ENCODE assay signal across 27 mouse cellular contexts in genomic region chr6:129427281-129427680, GRCm38 (mm10). TPM values are rescaled to one million over a fixed set of nuclear protein-coding genes. Genes with fewer than 3 reads are reported as not detected.
A peak's percentile ranks its signal among the peaks of the same experiment; 100 is the strongest.
DNase-seq lines count a peak whose midpoint lies in the region; ATAC-seq lines count a peak whose summit lies in the region.
"Had no signal": no experiment of that assay in that cellular context is flagged by ENCODE, and none has a peak within 500 bp of the region (broad histone marks: within the 10 kb centered on the region; RNA-seq: fewer than 3 reads in every experiment).

No protein-coding gene starts in this region.

- no peaks in the 10 kb centered on the region for H3K9me3 ChIP-seq in kidney, embryonic 15.5 days (replicated peaks)
- H3K9me3 ChIP-seq: embryonic facial prominence, embryonic 12.5 days; embryonic facial prominence, embryonic 15.5 days; forebrain, embryonic 12.5 days; forebrain, embryonic 15.5 days; heart, embryonic 12.5 days; heart, embryonic 15.5 days; hindbrain, embryonic 10.5 days; hindbrain, embryonic 13.5 days had no signal

- H3K27me3 ChIP-seq in kidney, embryonic 15.5 days, result no peaks in the 10 kb centered on the region
- H3K27me3 ChIP-seq: embryonic facial prominence, embryonic 12.5 days; embryonic facial prominence, embryonic 15.5 days; forebrain, embryonic 12.5 days; forebrain, embryonic 15.5 days; heart, embryonic 12.5 days; heart, embryonic 15.5 days; hindbrain, embryonic 13.5 days had no signal

- 75% methylated on average over 4 of the region's 4 CpGs for WGBS in kidney, embryonic 15.5 days

- DNase-seq in lung, adult 18-20 months, result peak; percentile 15 to 34
- DNase-seq in lung, postnatal 14 days, result no peak
- peak; percentile 64 for DNase-seq in 416B (ENCODE audit: low read depth)
- DNase-seq: adrenal gland, adult 8-10 months; adrenal gland, postnatal 25 days; cerebellum, adult 18-20 months; cerebellum, adult 9-10 months; cerebellum, postnatal 14 days; gastrocnemius, postnatal 25 days; heart, postnatal 10 days; heart, postnatal 36 days had no signal

- no peak overlapping the region for H3K4me3 ChIP-seq in brown adipose tissue, adult 24 weeks (ENCODE audit: insufficient read depth, low read depth, low read length)
- H3K4me3 ChIP-seq in kidney, embryonic 15.5 days (replicated peaks), result no peak overlapping the region
- H3K4me3 ChIP-seq: embryonic facial prominence, embryonic 12.5 days; embryonic facial prominence, embryonic 15.5 days; forebrain, embryonic 12.5 days; forebrain, embryonic 15.5 days; heart, embryonic 12.5 days; heart, embryonic 15.5 days; hindbrain, embryonic 10.5 days; hindbrain, embryonic 13.5 days had no signal

- H3K9ac ChIP-seq in kidney, embryonic 15.5 days, result no peak overlapping the region
- H3K9ac ChIP-seq: embryonic facial prominence, embryonic 12.5 days; embryonic facial prominence, embryonic 15.5 days; forebrain, embryonic 12.5 days; forebrain, embryonic 15.5 days; heart, embryonic 12.5 days; heart, embryonic 15.5 days; hindbrain, embryonic 13.5 days had no signal

- no peaks in the 10 kb centered on the region for H3K36me3 ChIP-seq in kidney, embryonic 15.5 days
- H3K36me3 ChIP-seq: embryonic facial prominence, embryonic 12.5 days; embryonic facial prominence, embryonic 15.5 days; forebrain, embryonic 12.5 days; forebrain, embryonic 15.5 days; heart, embryonic 12.5 days; heart, embryonic 15.5 days; hindbrain, embryonic 10.5 days; hindbrain, embryonic 13.5 days had no signal

- H3K4me1 ChIP-seq in brown adipose tissue, adult 24 weeks (ENCODE audit: control insufficient read depth, insufficient read depth, insufficient read length, low read length), result peaks cover 16% of the 10 kb centered on the region
- H3K4me1 ChIP-seq in kidney, embryonic 15.5 days, result peaks cover 13% of the 10 kb centered on the region
- H3K4me1 ChIP-seq: embryonic facial prominence, embryonic 15.5 days; forebrain, embryonic 12.5 days; forebrain, embryonic 15.5 days; hindbrain, embryonic 10.5 days had no signal

- peak; percentile 48; the same call in 1 of the 2 replicates for ATAC-seq in megakaryocyte, adult 5-6 weeks (ENCODE audit: poor library complexity, severe bottlenecking)
- ATAC-seq in kidney, embryonic 15.5 days (replicated peaks; ENCODE audit: low FRiP score), result no peak
- ATAC-seq: activated CD4-positive, CD25-positive, alpha-beta regulatory T cell, adult 4 months; forebrain, embryonic 15.5 days; hindbrain, embryonic 16.5 days had no signal

- H3K4me2 ChIP-seq in kidney, embryonic 15.5 days, result no peak overlapping the region
- H3K4me2 ChIP-seq: embryonic facial prominence, embryonic 12.5 days; embryonic facial prominence, embryonic 15.5 days; forebrain, embryonic 12.5 days; forebrain, embryonic 15.5 days; heart, embryonic 12.5 days; heart, embryonic 15.5 days; hindbrain, embryonic 13.5 days had no signal

- H3K27ac ChIP-seq in brown adipose tissue, adult 24 weeks (replicated peaks; ENCODE audit: low read depth, low read length), result peak overlapping the region; percentile 51; the same call in 1 of the 2 replicates
- no peak overlapping the region for H3K27ac ChIP-seq in kidney, embryonic 15.5 days
- H3K27ac ChIP-seq: embryonic facial prominence, embryonic 12.5 days; embryonic facial prominence, embryonic 15.5 days; forebrain, embryonic 12.5 days; forebrain, embryonic 15.5 days; heart, embryonic 15.5 days; hindbrain, embryonic 10.5 days; hindbrain, embryonic 13.5 days had no signal

RNA-seq across cellular contexts. Expression of gene Clec9a, which starts 18.6 kb away (rescaled TPM):
- polyA plus RNA-seq in brown adipose tissue, adult 24 weeks (2012; ENCODE audit: insufficient read depth, insufficient read length, missing spikeins), result 0.63 TPM in 1 of 2 replicates, not detected in the other
- 27.6 and 31.4 TPM in 2 replicates for total RNA-seq in megakaryocyte, adult 5-6 weeks (2015)
- total RNA-seq in megakaryocyte, adult 5-6 weeks (2017), result 13.4 and 14.3 TPM in 2 replicates
- polyA plus RNA-seq in kidney, embryonic 15.5 days (2015; fragmentation: Nextera tagmentation; extraction: Ambion mirVana), result 0.45 and 0.55 TPM in 2 replicates
- total RNA-seq: ES-E14; gastrocnemius, adult 8-10 months; gastrocnemius, postnatal 25 days had no signal
- polyA plus RNA-seq: activated CD4-positive, CD25-positive, alpha-beta regulatory T cell, adult 4 months; embryonic facial prominence, embryonic 15.5 days had no signal

RNA-seq across cellular contexts. Expression of gene Clec1a, which starts 24.5 kb away (rescaled TPM):
- polyA plus RNA-seq in brown adipose tissue, adult 24 weeks (2012; ENCODE audit: insufficient read depth, insufficient read length, missing spikeins), result 2.1 and 2.5 TPM in 2 replicates
- 0.07 TPM in 1 of 2 replicates, not detected in the other for total RNA-seq in megakaryocyte, adult 5-6 weeks (2015)
- 0.15 TPM in 1 of 2 replicates, not detected in the other for total RNA-seq in megakaryocyte, adult 5-6 weeks (2017)
- 8.6 and 9.5 TPM in 2 replicates for polyA plus RNA-seq in kidney, embryonic 15.5 days (2015; fragmentation: Nextera tagmentation; extraction: Ambion mirVana)
- total RNA-seq: ES-E14 had no signal
- polyA plus RNA-seq: activated CD4-positive, CD25-positive, alpha-beta regulatory T cell, adult 4 months had no signal

RNA-seq across cellular contexts. Expression of gene Clec1b, which starts 30.2 kb away (rescaled TPM):
- not detected in 2 replicates for polyA plus RNA-seq in brown adipose tissue, adult 24 weeks (2012; ENCODE audit: insufficient read depth, insufficient read length, missing spikeins)
- total RNA-seq in megakaryocyte, adult 5-6 weeks (2015), result 3.6 and 5.5 TPM in 2 replicates
- total RNA-seq in megakaryocyte, adult 5-6 weeks (2017), result 3.8 and 4.5 TPM in 2 replicates
- polyA plus RNA-seq in kidney, embryonic 15.5 days (2015; fragmentation: Nextera tagmentation; extraction: Ambion mirVana), result 2.2 and 2.7 TPM in 2 replicates
- total RNA-seq: ES-E14; gastrocnemius, adult 8-10 months; gastrocnemius, postnatal 25 days had no signal
- polyA plus RNA-seq: gonadal fat pad, adult 2 months had no signal

RNA-seq across cellular contexts. Expression of gene Clec12b, which starts 41.6 kb away (rescaled TPM):
- not detected in 2 replicates for polyA plus RNA-seq in brown adipose tissue, adult 24 weeks (2012; ENCODE audit: insufficient read depth, insufficient read length, missing spikeins)
- not detected in 2 replicates for total RNA-seq in megakaryocyte, adult 5-6 weeks (2015)
- not detected in 2 replicates for total RNA-seq in megakaryocyte, adult 5-6 weeks (2017)
- not detected in 2 replicates for polyA plus RNA-seq in kidney, embryonic 15.5 days (2015; fragmentation: Nextera tagmentation; extraction: Ambion mirVana)
- total RNA-seq: adrenal gland, postnatal 25 days; ES-E14; gastrocnemius, adult 8-10 months; gastrocnemius, postnatal 25 days; heart, postnatal 10 days had no signal
- polyA plus RNA-seq: activated CD4-positive, CD25-positive, alpha-beta regulatory T cell, adult 4 months; embryonic facial prominence, embryonic 12.5 days; embryonic facial prominence, embryonic 15.5 days; forebrain, embryonic 12.5 days; hindbrain, embryonic 10.5 days had no signal
